Mouse (Mus musculus): ENCODE measurements at regions not wholly inside any gene's neighbourhood (a gene's known extent, or its start where the extent isn't known, plus 50 kb on each side); places are given as distances from the start of the nearest gene placed in this dataset.

- no peak for DNase-seq (ENCODE audit: low spot score)
These were observed 70.0 kb downstream of the Mbip start for GRCm38 (mm10) chr12:56275556-56276242.

GRCm38 (mm10) chr12:56265049-56265448, 80.6 kb downstream of the Mbip start:
- DNase-seq (ENCODE audit: low spot score): no peak

- DNase-seq (ENCODE audit: low spot score): no peak
These were observed 84.2 kb downstream of the Mbip start for GRCm38 (mm10) chr12:56261471-56261870.

GRCm38 (mm10) chr12:56258401-56259050, 87.2 kb downstream of the Mbip start:
- no peak for DNase-seq (ENCODE audit: low spot score)

- no peak for DNase-seq (ENCODE audit: low spot score)
These were observed 89.3 kb downstream of the Mbip start for GRCm38 (mm10) chr12:56256243-56256881.

- DNase-seq (ENCODE audit: low spot score): no peak
These were observed 92.9 kb downstream of the Mbip start for GRCm38 (mm10) chr12:56252612-56253444.

- no peak for DNase-seq (ENCODE audit: low spot score)
These were observed 95.4 kb downstream of the Mbip start for GRCm38 (mm10) chr12:56250262-56250661.

- DNase-seq (ENCODE audit: low spot score): no peak
These were observed 99.3 kb downstream of the Mbip start for GRCm38 (mm10) chr12:56246406-56246805.

- no peak for DNase-seq (ENCODE audit: low spot score)
These were observed 102.9 kb downstream of the Mbip start for GRCm38 (mm10) chr12:56242803-56243202.

GRCm38 (mm10) chr12:56241735-56242134, 104.0 kb downstream of the Mbip start:
- no peak for DNase-seq (ENCODE audit: low spot score)

GRCm38 (mm10) chr12:56240206-56240605, 105.5 kb downstream of the Mbip start:
- no peak for DNase-seq (ENCODE audit: low spot score)

- no peak for DNase-seq (ENCODE audit: low spot score)
These were observed 111.1 kb downstream of the Mbip start for GRCm38 (mm10) chr12:56234571-56234970.

GRCm38 (mm10) chr12:56233209-56233608, 112.5 kb downstream of the Mbip start:
- no peak for DNase-seq (ENCODE audit: low spot score)

GRCm38 (mm10) chr12:56224142-56224895, 121.4 kb downstream of the Mbip start:
- no peak for DNase-seq (ENCODE audit: low spot score)

GRCm38 (mm10) chr12:56193524-56193923, 152.2 kb downstream of the Mbip start:
- no peak for DNase-seq (ENCODE audit: low spot score)

- no peak for DNase-seq (ENCODE audit: low spot score)
These were observed 156.1 kb downstream of the Mbip start for GRCm38 (mm10) chr12:56189562-56189961.

GRCm38 (mm10) chr12:56160736-56161135, 185.0 kb downstream of the Mbip start:
- no peak for DNase-seq (ENCODE audit: low spot score)

- DNase-seq (ENCODE audit: low spot score): no peak
These were observed 201.3 kb downstream of the Mbip start for GRCm38 (mm10) chr12:56144359-56144758.

- DNase-seq (ENCODE audit: low spot score): no peak
These were observed 201.9 kb downstream of the Mbip start for GRCm38 (mm10) chr12:56143789-56144188.

GRCm38 (mm10) chr12:56114446-56114845, 231.2 kb downstream of the Mbip start:
- no peak for DNase-seq (ENCODE audit: low spot score)

- no peak for DNase-seq (ENCODE audit: low spot score)
These were observed 245.3 kb downstream of the Brms1l start for GRCm38 (mm10) chr12:56081406-56081805.

All from urinary bladder, adult 2 months (tissue).